Mouse (Mus musculus): ENCODE data around the gene Mpig6b.

DNA sequence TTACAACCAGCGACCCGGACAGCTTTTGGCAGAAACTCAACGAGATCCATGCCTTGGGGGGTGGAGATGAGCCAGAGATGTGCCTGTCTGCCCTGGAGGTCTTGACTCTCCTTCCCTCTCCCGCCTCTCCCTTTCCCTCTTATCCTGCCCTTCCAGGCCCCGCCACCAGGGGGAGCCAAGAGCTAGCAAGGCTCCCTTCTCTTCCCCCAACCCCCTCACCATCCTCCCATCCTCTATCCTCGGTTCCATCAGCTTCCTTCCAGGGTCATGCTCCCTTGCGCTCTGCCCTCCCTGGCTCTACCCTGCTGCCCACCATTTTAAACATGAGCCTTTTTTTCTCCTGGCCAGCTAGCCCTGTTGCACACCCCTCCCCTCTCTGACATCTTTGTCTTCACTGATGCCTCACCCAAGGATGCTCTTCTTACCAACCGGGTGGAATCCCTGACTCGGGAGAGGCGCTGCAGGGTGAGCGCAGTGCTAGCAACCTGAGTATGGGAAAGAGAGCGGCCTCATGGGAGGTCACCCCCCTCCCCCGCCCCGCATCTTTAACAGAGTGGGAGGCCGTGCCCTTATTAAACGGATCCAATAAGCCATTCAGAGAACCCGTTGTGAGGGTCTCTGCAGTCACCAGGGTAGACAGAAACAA is 44.7 kb downstream of the Mpig6b start:
- TF ChIP-seq CTCF (IDR thresholded peaks at IDR 0.05; ENCODE audit: borderline replicate concordance, insufficient read depth, low read depth, low read length): peak; percentile 95
- TF ChIP-seq POLR2A (IDR thresholded peaks at IDR 0.05; ENCODE audit: borderline replicate concordance, insufficient read depth, low read length): no peak

Data from cerebellum, adult 2 months (tissue).